Mouse (Mus musculus): ENCODE results near the gene Zfp738. TPM values are rescaled to one million over a fixed set of nuclear protein-coding genes. Genes with fewer than 3 reads are reported as not detected.

Gene Zfp738
- total RNA-seq, 2 experiments from 2014 or later, result 24.2 to 26.0 TPM

DNA sequence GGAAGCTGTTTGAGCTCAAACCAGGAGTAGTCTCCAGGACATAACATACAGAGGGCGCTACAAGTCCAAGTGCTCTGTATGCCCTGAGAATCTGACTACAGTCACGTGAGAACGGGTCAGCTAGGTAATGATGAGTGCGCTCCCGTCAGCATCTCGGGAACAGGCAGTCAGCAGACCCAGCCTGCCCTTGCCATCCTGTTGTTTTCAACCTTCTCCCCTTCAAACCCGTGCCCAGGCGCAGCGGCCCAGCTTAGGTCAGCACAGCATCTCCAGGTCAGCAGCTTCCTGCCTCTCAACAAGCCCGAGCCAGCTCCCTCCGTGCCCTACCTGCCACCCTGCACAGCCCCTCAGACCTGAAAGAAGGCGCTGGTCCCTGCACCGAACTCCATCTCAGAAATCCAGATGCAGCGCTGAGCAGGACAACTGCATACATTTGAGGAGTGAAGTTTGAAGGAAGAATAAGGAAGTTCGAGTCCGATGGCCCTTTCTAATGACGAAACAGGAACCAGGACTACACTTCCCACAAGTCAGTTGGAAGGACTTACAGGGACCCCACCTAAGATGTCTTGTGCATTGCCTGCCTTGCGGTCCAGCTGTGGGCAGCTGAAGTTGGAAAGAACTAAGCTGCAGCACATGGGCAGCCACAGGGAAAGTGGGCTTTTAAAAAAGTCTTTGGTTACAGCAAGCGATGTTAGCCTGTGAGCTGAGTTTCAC, 49.4 kb downstream of the Zfp738 start, which contains the start of the genes Gm49345 and Zfp729a:
TSS of gene Gm49345 (minus strand) at position 476 of the 714 bp plus-strand sequence.
TSS of gene Zfp729a (minus strand) at position 498 of the 714 bp plus-strand sequence.
- peak; percentile 81 to 86 for DNase-seq (ENCODE audit: extremely low spot score in 1 of 2, low spot score in 2 of 2)
- peak; percentile 43 for TF ChIP-seq CTCF (IDR thresholded peaks at IDR 0.05)
- intact Hi-C loops (cut with DNase I), result loop anchor here (1.0 kb wide), 2 partner anchors 28 to 46 kb away; partner anchors contain the start of gene Zfp729b
- Histone ChIP-seq H3K27ac (peak within 1 kb of the TSS; percentile 62), H3K4me3 (peak within 1 kb of the TSS; percentile 72)

DNA sequence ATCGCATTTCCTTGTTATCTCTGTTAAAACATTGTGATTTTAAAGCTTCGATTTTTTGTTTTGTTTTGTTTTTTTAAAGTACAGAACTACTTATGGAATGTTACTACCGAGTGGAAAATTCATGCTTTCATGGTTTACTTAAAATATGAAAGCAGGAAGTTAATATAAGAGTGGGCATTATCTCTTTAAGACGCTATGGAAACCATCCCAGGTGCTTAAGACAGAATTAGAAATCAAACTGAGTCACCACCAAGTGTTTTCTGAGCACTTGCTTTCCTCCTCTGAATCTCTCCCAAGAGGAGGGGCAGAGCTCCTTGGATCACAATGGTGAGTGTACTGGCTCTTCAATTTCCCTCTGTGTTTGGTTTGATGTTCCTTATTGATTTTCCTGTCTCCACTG, 76.8 kb downstream of the Zfp738 start:
- no peak for TF ChIP-seq CTCF (IDR thresholded peaks at IDR 0.05)
- Histone ChIP-seq H3K27ac (no peak overlapping the region), H3K4me3 (peak overlapping the region; percentile 79; the same call in 1 of the 2 replicates)
- no peak for DNase-seq (ENCODE audit: extremely low spot score in 1 of 2, low spot score in 2 of 2)
- intact Hi-C loops (cut with DNase I), result loop anchor here (10.0 kb wide), 1 partner anchor 225 kb away; the partner anchor contains the start of gene Gm10037

DNA sequence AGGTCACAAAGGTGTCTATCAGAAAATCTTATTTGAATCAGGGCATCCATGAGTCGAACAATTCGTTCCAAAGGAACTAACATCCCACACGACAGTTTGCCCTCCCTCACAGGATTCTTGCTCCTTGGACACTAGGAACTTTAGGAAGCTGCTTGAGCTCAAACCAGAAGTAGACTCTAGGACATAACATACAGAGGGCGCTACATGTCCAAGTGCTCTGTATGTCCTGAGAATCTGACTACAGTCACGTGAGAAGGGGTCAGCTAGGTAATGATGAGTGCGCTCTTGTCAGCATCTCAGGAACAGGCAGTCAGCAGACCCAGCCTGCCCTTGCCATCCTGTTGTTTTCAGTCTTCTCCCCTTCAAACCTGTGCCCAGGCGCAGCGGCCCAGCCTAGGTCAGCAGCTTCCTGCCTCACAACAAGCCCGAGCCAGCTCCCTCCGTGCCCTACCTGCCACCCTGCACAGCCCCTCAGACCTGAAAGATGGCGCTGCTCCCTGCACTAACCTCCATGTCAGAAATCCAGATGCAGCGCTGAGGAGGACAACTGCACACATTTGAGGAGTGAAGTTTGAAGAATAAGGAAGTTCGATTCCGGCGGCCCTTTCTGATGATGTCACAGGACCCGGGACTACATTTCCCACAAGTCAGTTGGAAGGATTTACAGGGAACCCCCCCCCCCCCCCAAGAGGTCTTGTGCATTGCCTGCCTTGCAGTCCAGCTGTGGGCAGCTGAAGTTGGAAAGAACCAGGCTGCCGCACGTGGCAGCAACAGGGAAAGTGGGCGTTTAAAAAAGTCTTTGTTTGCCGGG, 77.6 kb downstream of the Zfp738 start, which contains the start of gene Zfp729b:
TSS of gene Zfp729b (minus strand) at position 642 of the 811 bp plus-strand sequence.
- peak; percentile 23 for TF ChIP-seq CTCF (IDR thresholded peaks at IDR 0.05)
- H3K27ac ChIP-seq, result peak within 1 kb of the TSS; percentile 67
- intact Hi-C loops (cut with DNase I), result loop anchor here (1.0 kb wide), 4 partner anchors 28 to 115 kb away; partner anchors contain the start of genes Gm49345, Zfp729a and Zfp748
- peak; percentile 88 to 89 for DNase-seq (ENCODE audit: extremely low spot score in 1 of 2, low spot score in 2 of 2)
- H3K4me3 ChIP-seq, result peak within 1 kb of the TSS; percentile 79

Other genes with a start within 250 kb of the Zfp738 start
- 10 to 100 TPM; 11.7 to 12.4 TPM for gene Zfp874a, start 235.4 kb downstream of the Zfp738 start, total RNA-seq (2021)
- gene Zfp874b, start 202.8 kb downstream of the Zfp738 start, total RNA-seq (2021), result 10 to 100 TPM; 15.5 to 17.6 TPM
- gene Zfp58, start 186.5 kb downstream of the Zfp738 start, total RNA-seq (2021), result 1 to 10 TPM; 8.7 to 9.8 TPM
- gene Gm26965, start 160.9 kb downstream of the Zfp738 start, total RNA-seq (2021), result under 1 TPM in 1 of 2 experiments, not detected in 1; 0.86 TPM
- 10 to 100 TPM; 19.8 to 22.9 TPM for gene Zfp87, start 160.9 kb downstream of the Zfp738 start, total RNA-seq (2021)
- gene Zfp748, start 133.2 kb downstream of the Zfp738 start, total RNA-seq (2021), result 1 to 10 TPM; 9.4 to 9.7 TPM
- 1 to 10 TPM; 8.3 to 8.9 TPM for gene Zfp729b, start 77.4 kb downstream of the Zfp738 start, total RNA-seq (2021)
- gene Gm49345, start 49.3 kb downstream of the Zfp738 start, total RNA-seq (2021), result under 1 TPM; 0.28 to 0.84 TPM
- 1 to 10 TPM; 8.0 to 8.9 TPM for gene Zfp729a, start 49.3 kb downstream of the Zfp738 start, total RNA-seq (2021)
- gene Zfp65, start 42.1 kb upstream of the Zfp738 start, total RNA-seq (2021), result 10 to 100 TPM; 14.0 to 14.6 TPM
- gene Zfp85, start 68.2 kb upstream of the Zfp738 start, total RNA-seq (2021), result 1 to 10 TPM; 5.8 to 6.5 TPM
- 1 to 10 TPM; 4.4 to 4.7 TPM for gene Zfp493, start 92.6 kb upstream of the Zfp738 start, total RNA-seq (2021)
- gene Zfp273, start 126.7 kb upstream of the Zfp738 start, total RNA-seq (2021), result 1 to 10 TPM; 5.3 to 7.2 TPM
- gene Gm10037, start 144.0 kb upstream of the Zfp738 start, total RNA-seq (2021), result 10 to 100 TPM; 16.0 to 18.1 TPM
- gene BC048507, start 176.3 kb upstream of the Zfp738 start, total RNA-seq (2021), result not detected